Mouse (Mus musculus) thymus, postnatal 25 days (tissue): ENCODE results near the gene Gk5.

Experiments
- DNase-seq: peaks from one replicate; pipeline ENCODE4 v3.0.0; 2022

The Gk5 gene

GRCm38 (mm10) chr9:96230271-96230670, 111.1 kb downstream of the Gk5 start:
- DNase-seq, result no peak
